Mouse (Mus musculus): ENCODE data around the gene Aass. TPM values are rescaled to one million over a fixed set of nuclear protein-coding genes. Genes with fewer than 3 reads are reported as not detected.

Aass gene
- total RNA-seq, 1 experiment = 9.5 TPM

- DNase-seq (ENCODE audit: low read depth, low spot score) = no peak
- Histone ChIP-seq H3K9ac (ENCODE audit: insufficient read depth, low read depth, low read length, poor library complexity, severe bottlenecking) (no peak overlapping the region), H3K4me3 (ENCODE audit: insufficient read depth in 1 of 2, low read depth in 1 of 2, low read length in 2 of 2, poor library complexity in 1 of 2, severe bottlenecking in 1 of 2) (no peak overlapping the region), H3K4me1 (ENCODE audit: control insufficient read depth in 2 of 2, insufficient read depth in 2 of 2, low read length in 2 of 2, poor library complexity in 1 of 2) (peaks cover 2 to 3% of the 10 kb centered on the region in 2 experiments; a peak in 3 of 4 replicates), H3K36me3 (ENCODE audit: control insufficient read depth, insufficient read depth, low read length, poor library complexity, severe bottlenecking) (no peaks in the 10 kb centered on the region; the same call in 1 of the 2 replicates), H3K27ac (ENCODE audit: insufficient read depth, low read depth, low read length, poor library complexity, severe bottlenecking) (peak overlapping the region; percentile 94), H3K9me3 (ENCODE audit: control insufficient read depth, insufficient read depth, low read depth, low read length) (no peaks in the 10 kb centered on the region)
- TF ChIP-seq ZC3H11A (IDR thresholded peaks at IDR 0.05; ENCODE audit: borderline replicate concordance, low read depth, low read length) (no peak), CHD2 (IDR thresholded peaks at IDR 0.05; ENCODE audit: low read depth, low read length) (no peak), ZNF384 (IDR thresholded peaks at IDR 0.05; ENCODE audit: low read depth, low read length) (no peak), MAFK (IDR thresholded peaks at IDR 0.05; ENCODE audit: insufficient read depth, low read depth, low read length) (no peak)
- in situ Hi-C loops (cut with MboI; ENCODE audit: low sequenced_read_pairs in 2 of 2, unreplicated experiment in 2 of 2) = no loop called here
These were observed 52.6 kb downstream of the Aass start for GRCm38 (mm10) chr6:23079991-23080680.

DNA sequence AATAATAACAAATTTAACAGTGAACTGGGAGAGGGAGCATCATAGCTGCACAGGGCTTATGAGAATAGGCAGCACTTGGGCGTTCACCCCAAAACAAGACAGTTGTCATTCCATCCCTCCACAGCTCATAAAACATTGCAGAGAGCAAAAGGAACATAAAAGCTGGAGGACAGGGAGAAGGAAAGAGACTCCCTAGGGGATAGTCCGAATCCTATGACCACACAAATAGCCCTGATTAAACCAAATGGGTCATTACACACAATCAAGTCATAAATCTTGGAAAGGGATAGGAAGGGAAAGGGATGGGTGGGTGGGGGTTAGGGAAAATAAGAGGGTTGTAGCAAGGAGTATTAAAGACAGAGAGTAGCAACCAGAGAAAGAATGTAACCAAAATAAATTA, 54.5 kb downstream of the Aass start:
- TF ChIP-seq ZNF384 (IDR thresholded peaks at IDR 0.05; ENCODE audit: low read depth, low read length) (no peak), ZC3H11A (IDR thresholded peaks at IDR 0.05; ENCODE audit: borderline replicate concordance, low read depth, low read length) (no peak), CHD2 (IDR thresholded peaks at IDR 0.05; ENCODE audit: low read depth, low read length) (no peak), HCFC1 (IDR thresholded peaks at IDR 0.05; ENCODE audit: borderline replicate concordance, insufficient read depth, low read length) (no peak), MAFK (IDR thresholded peaks at IDR 0.05; ENCODE audit: insufficient read depth, low read depth, low read length) (no peak)
- no peak for DNase-seq (ENCODE audit: low read depth, low spot score)
- in situ Hi-C loops (cut with MboI; ENCODE audit: low sequenced_read_pairs in 2 of 2, unreplicated experiment in 2 of 2) = no loop called here

GRCm38 (mm10) chr6:23076060-23076459, 56.7 kb downstream of the Aass start:
- Histone ChIP-seq H3K36me3 (ENCODE audit: control insufficient read depth, insufficient read depth, low read length, poor library complexity, severe bottlenecking) (no peaks in the 10 kb centered on the region; the same call in 1 of the 2 replicates), H3K27ac (ENCODE audit: insufficient read depth, low read depth, low read length, poor library complexity, severe bottlenecking) (no peak overlapping the region), H3K4me3 (ENCODE audit: insufficient read depth in 1 of 2, low read depth in 1 of 2, low read length in 2 of 2, poor library complexity in 1 of 2, severe bottlenecking in 1 of 2) (no peak overlapping the region), H3K9ac (ENCODE audit: insufficient read depth, low read depth, low read length, poor library complexity, severe bottlenecking) (no peak overlapping the region), H3K9me3 (ENCODE audit: control insufficient read depth, insufficient read depth, low read depth, low read length) (no peaks in the 10 kb centered on the region), H3K4me1 (ENCODE audit: control insufficient read depth in 2 of 2, insufficient read depth in 2 of 2, low read length in 2 of 2, poor library complexity in 1 of 2) (peaks cover 2 to 3% of the 10 kb centered on the region in 2 experiments; a peak in 3 of 4 replicates)
- TF ChIP-seq MAFK (IDR thresholded peaks at IDR 0.05; ENCODE audit: insufficient read depth, low read depth, low read length) = no peak
- no peak for TF ChIP-seq ZNF384 (IDR thresholded peaks at IDR 0.05; ENCODE audit: low read depth, low read length)
- TF ChIP-seq ZC3H11A (IDR thresholded peaks at IDR 0.05; ENCODE audit: borderline replicate concordance, low read depth, low read length) = no peak
- TF ChIP-seq HCFC1 (IDR thresholded peaks at IDR 0.05; ENCODE audit: borderline replicate concordance, insufficient read depth, low read length) = no peak
- no peak for TF ChIP-seq CHD2 (IDR thresholded peaks at IDR 0.05; ENCODE audit: low read depth, low read length)
- DNase-seq (ENCODE audit: low read depth, low spot score) = no peak
- in situ Hi-C loops (cut with MboI; ENCODE audit: low sequenced_read_pairs in 2 of 2, unreplicated experiment in 2 of 2) = no loop called here

More for the DNA sequence above, 54.5 kb downstream of the Aass start:
- H3K36me3 ChIP-seq (ENCODE audit: control insufficient read depth, insufficient read depth, low read length, poor library complexity, severe bottlenecking) = no peaks in the 10 kb centered on the region; the same call in 1 of the 2 replicates
- no peak overlapping the region for H3K9ac ChIP-seq (ENCODE audit: insufficient read depth, low read depth, low read length, poor library complexity, severe bottlenecking)
- no peak overlapping the region for H3K4me3 ChIP-seq (ENCODE audit: insufficient read depth in 1 of 2, low read depth in 1 of 2, low read length in 2 of 2, poor library complexity in 1 of 2, severe bottlenecking in 1 of 2)
- H3K27ac ChIP-seq (ENCODE audit: insufficient read depth, low read depth, low read length, poor library complexity, severe bottlenecking) = no peak overlapping the region
- H3K9me3 ChIP-seq (ENCODE audit: control insufficient read depth, insufficient read depth, low read depth, low read length) = no peaks in the 10 kb centered on the region
- peaks cover 2 to 3% of the 10 kb centered on the region in 2 experiments; a peak in 3 of 4 replicates for H3K4me1 ChIP-seq (ENCODE audit: control insufficient read depth in 2 of 2, insufficient read depth in 2 of 2, low read length in 2 of 2, poor library complexity in 1 of 2)

- DNase-seq (ENCODE audit: low read depth, low spot score) = no peak
- in situ Hi-C loops (cut with MboI; ENCODE audit: low sequenced_read_pairs in 2 of 2, unreplicated experiment in 2 of 2) = no loop called here
- no peaks in the 10 kb centered on the region for H3K36me3 ChIP-seq (ENCODE audit: control insufficient read depth, insufficient read depth, low read length, poor library complexity, severe bottlenecking)
- no peak overlapping the region for H3K27ac ChIP-seq (ENCODE audit: insufficient read depth, low read depth, low read length, poor library complexity, severe bottlenecking)
- no peaks in the 10 kb centered on the region for H3K9me3 ChIP-seq (ENCODE audit: control insufficient read depth, insufficient read depth, low read depth, low read length)
- H3K4me3 ChIP-seq (ENCODE audit: insufficient read depth in 1 of 2, low read depth in 1 of 2, low read length in 2 of 2, poor library complexity in 1 of 2, severe bottlenecking in 1 of 2) = no peak overlapping the region
- no peak for TF ChIP-seq CHD2 (IDR thresholded peaks at IDR 0.05; ENCODE audit: low read depth, low read length)
- no peak for TF ChIP-seq HCFC1 (IDR thresholded peaks at IDR 0.05; ENCODE audit: borderline replicate concordance, insufficient read depth, low read length)
- TF ChIP-seq ZC3H11A (IDR thresholded peaks at IDR 0.05; ENCODE audit: borderline replicate concordance, low read depth, low read length) = no peak
- no peak for TF ChIP-seq MAFK (IDR thresholded peaks at IDR 0.05; ENCODE audit: insufficient read depth, low read depth, low read length)
- TF ChIP-seq ZNF384 (IDR thresholded peaks at IDR 0.05; ENCODE audit: low read depth, low read length) = no peak
- H3K9ac ChIP-seq (ENCODE audit: insufficient read depth, low read depth, low read length, poor library complexity, severe bottlenecking) = no peak overlapping the region
- no peaks in the 10 kb centered on the region for H3K4me1 ChIP-seq (ENCODE audit: control insufficient read depth in 2 of 2, insufficient read depth in 2 of 2, low read length in 2 of 2, poor library complexity in 1 of 2)
These were observed 77.1 kb downstream of the Aass start for GRCm38 (mm10) chr6:23055734-23056133.
